Mouse (Mus musculus): ENCODE data around the gene Pipox.

Pipox gene

DNA sequence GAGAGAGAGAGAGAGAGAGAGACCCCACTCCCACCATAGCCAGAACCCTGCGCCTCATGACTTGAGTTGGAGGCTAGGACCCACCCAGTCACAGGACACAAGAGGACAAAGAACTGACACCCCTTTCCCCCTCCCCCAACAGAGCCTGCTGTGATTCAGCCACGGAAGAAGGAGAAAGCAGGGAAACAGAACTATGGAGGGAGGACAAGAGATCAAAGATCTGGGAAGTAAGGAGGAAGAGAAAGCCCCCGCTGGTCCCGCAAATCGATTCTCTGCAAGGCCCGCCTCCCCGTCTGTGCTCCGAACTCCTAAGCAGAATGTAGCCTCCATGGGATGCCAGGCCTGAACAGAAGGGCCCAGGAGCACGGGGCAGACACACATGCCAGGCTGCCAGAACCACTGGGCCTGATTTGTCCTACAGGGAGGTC, 12.9 kb upstream of the Pipox start:
- no peak for DNase-seq

DNA sequence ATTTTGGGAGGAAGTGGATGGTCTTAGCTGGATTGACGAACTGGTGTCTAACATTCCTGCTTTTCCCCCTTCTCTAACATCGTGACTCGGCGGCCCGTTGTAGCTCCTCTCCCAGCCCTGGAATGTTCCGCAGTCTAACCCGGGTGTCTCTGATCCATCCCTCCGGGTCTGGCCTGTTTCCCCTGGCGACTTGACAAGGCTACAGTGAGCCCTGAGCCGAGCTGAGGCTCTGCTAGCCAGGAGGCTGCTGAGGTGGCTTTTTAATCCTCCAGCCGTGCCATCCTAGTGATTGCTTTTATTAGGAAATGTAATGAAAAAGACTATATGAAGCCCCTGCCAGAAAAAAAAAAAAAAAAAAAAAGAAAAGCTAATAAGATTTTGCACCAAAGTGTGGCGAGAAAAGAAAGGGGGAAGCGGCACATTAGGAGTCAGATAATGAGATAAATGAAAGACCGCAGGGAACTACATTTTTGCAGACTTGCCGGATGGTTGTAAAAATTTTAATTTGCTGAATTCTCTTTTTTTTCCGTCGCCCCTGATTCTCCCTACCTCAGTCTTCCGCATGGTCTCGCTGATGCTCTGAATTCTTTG, 12.3 kb upstream of the Pipox start:
- DNase-seq, result no peak

DNA sequence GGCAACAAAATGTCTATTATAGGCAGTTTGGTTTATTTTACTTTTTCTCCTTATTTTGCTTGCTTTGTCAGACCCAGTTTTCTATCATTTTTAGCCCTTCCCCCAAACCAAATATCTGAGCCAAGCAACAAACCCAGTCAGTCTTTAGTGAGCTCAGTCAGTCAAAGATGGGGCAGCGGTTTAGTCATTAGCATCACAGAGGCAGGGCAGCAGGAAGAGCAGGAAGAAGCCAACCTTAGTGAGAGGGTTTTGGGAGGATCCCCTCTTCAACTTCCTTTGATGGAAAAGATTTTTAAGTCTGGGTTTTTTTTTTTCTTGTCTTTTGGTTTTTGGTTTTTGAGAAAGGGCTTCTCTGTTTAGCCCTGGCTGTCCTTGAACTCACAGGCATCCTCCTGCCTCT, 10.8 kb upstream of the Pipox start:
- DNase-seq, result no peak

DNA sequence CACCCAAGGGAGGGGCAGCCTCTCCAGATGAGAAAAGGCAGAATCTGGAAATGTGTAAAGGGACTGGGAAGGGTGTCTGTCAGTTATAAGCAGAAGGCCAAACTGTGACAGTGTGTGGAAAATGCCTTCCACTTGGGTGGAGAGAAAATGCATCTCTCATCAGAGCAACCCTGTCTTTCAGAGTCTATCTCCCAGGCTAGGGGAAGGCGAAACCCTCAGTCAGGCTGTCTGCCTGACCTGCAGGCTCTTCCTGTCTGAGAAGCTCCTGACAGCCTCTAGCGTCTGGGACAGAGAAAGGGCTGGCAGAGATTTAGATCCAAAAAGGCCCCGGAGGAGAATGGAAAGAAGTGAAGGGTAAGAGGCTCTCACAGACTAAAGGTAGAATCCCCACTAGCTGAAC, 9.9 kb upstream of the Pipox start:
- no peak for DNase-seq

GRCm38 (mm10) chr11:77901775-77902355, 8.0 kb upstream of the Pipox start:
- no peak for DNase-seq

DNA sequence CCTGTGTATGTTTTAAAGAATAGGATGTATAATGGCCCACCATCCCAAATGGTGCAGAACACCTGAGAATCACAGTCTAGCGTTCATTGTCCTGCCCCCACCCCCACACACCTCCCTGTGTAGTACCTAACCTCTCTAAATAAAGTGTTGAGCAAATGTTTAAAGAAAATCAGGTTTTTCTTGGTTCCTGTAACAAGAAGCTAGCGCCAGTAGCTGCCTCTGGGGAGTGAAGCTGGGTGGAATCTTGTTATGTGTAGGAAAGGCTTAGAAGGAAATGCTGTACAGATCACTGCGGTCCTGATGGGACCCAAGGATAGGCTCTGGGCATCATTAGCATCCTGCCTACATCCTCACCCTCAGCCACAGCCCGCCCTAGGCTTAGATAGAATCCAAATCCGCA, 7.5 kb upstream of the Pipox start:
- no peak for DNase-seq

GRCm38 (mm10) chr11:77900696-77901095, 6.8 kb upstream of the Pipox start:
- no peak for DNase-seq

DNA sequence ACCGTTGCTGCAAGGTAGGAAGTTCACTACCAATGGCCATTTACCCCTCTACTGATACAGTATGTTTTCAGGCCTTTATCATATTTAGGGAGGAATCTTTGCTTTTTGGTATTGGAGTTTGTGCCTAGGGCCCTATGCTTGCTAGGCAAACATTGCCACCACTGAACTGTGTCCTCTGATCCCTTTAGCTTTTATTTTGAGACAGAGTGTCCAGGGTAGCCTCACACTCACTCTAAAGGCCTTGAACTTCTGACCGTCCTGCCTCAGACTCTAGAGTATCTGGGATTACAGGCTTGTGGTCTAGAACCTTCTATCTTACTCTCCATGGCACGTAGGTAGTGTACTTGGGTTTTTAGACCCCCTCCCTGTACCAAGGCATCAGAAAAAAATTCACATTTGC, 6.3 kb upstream of the Pipox start:
- no peak for DNase-seq

GRCm38 (mm10) chr11:77896820-77897805, 3.2 kb upstream of the Pipox start:
- no peak for DNase-seq

DNA sequence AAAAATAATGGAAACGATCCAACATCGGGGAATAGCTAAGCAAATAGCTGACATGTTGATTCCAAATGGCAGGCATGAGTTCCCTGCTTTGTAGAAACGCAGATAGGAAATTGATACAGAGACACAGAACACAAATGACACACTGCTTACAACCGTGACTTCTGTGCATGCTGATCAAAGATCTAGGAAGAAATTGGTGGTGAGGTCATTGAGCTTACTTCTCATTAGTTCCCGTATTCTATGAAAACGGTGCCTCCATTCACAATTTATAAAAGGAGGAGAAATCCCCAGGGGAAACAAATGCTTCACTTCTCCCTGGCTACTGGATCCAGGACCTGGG, 2.6 kb upstream of the Pipox start:
- no peak for DNase-seq

- DNase-seq, result no peak
Observed at GRCm38 (mm10) chr11:77896011-77896410, 2.1 kb upstream of the Pipox start.

- no peak for DNase-seq
Observed at GRCm38 (mm10) chr11:77894967-77895366, 1.1 kb upstream of the Pipox start.

- DNase-seq, result no peak
Observed at GRCm38 (mm10) chr11:77893283-77893682, 613 bp downstream of the Pipox start.

DNA sequence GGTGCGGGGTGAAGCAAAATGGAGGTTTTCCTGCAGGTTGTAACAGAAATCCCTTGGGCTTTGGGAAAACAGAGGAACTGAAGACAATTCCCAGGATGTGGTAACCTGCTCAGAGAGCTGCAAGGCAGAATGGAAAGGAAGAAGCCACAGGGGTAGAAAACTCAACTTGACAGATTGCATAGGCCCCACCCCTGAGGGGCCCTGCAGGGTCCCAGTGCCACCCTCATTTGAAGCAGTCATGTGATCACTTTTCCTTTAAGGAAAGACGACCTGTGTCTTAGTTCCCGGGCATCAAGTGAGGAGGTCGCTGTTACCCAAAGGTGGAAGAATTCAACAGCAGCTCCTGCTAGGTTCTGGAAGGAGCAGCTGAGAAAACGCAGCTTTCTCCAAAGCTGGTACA, 1.0 kb downstream of the Pipox start:
- DNase-seq, result no peak

DNA sequence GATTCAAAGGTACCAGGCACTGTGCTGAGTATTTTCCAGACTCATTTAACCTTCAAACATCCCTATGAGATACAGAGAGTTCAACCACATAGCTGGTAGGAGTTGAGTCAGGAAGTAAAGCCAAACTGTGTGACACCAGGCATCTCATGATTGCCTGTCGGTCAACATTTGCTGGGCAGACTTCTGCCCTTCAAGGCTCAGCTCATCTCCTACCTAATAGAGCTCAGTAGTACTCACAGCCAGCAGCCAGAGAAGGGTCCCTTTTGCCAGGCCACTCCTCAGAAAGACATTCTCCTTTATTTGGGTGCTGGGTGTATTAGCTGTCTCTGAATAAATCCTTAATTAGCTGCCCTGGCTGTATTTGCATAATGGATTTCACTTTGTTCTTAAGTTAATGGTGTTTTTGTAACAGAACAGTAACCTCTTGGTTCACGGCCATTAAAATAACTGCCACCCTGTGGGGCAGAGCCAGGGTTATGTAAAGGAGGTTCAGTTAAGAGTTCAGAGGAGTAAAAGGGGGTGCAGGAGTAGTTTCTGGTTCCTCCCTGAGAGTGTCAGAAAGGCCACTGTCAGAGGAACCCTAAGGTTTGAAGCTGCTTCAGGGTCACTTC, 3.1 kb downstream of the Pipox start:
- no peak for DNase-seq

GRCm38 (mm10) chr11:77889484-77889883, 4.4 kb downstream of the Pipox start:
- DNase-seq, result no peak

- DNase-seq, result peak; percentile 17 to 36
Observed at GRCm38 (mm10) chr11:77888846-77889245, 5.0 kb downstream of the Pipox start.

- peak; percentile 69 to 75 for DNase-seq
Observed at GRCm38 (mm10) chr11:77887373-77887960, 6.4 kb downstream of the Pipox start.

DNA sequence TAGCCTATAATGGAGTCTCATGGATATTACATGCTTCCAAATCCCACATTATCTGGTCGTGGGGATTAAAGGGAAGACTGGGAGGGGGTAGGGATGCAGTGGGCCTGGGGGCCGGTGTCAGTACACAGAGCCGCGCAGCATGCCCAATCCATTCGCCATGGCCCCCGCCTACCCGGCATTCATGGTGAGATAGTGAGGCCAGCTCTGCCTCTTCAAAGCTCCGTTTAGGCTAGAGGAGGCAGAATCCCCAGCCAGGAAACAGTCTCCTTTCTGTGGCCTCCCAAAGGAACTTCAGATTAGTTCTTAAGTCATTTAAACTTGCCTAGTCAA, 8.7 kb downstream of the Pipox start:
- DNase-seq, result no peak

GRCm38 (mm10) chr11:77884524-77885245, 9.2 kb downstream of the Pipox start:
- DNase-seq, result no peak

DNA sequence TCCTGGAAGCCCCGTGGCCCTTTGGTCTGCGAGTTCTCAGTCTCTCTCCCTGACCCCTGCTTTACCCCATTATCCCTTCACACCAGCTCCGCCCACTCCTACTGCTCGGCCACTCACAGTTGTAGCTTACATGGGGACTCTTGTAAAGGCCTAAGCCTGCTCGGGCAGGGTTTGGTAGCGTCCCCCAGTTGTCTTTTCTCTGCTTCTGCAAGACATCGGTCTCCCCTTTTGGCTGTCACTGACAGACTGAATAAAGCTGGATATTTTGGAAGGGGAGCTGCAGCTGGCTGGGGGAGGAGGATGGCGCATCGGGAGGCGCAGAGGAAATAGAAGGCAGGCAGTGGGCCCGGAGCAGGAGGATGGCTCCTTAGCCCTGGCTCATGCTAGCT, 17.1 kb downstream of the Pipox start:
- DNase-seq, result no peak

DNA sequence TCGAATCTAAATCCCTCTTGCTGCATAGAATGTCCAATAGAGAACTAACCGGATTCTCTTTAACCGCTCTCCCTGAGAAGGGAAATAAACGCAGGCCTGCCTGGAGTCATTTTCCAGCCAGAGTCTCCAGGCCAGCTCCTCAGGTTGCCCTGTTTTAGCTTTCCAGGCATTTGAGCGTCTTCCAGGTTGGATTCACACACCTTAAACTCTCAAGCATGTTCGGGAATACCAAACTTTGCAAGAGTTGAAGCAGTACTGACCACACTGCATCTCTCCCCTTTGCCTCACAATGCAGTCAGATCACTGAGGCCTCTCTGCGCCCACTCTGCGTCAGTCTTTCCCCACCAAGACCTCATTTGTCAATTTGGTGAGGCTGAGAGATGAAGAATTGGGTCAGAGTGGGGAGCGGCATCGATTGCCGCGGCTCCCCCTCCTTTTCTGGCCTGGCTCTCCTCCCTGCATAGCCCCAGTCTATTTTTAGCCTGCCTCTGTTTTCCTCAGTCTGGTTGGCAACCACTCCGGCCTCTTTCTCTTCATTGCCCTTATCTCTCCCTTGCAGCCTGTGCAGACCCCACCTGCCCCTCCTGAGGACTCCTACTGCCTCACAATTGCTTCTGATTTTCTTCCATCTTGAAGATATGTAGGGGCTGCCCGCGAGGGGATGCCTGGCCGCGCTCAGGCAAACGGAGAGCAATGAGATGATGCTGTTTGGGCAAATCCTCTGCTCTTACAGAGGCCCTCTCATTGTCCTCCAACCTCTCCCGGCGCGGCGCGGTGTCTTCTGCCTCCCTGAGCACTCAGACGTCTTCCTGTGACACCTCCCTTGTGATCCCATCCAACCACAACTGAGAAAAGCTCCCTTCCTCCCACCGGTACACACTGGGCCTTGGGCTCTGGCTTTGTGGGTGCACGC, 17.8 kb downstream of the Pipox start:
- no peak for DNase-seq
